Mouse (Mus musculus): ENCODE results near the gene Mindy2. TPM values are rescaled to one million over a fixed set of nuclear protein-coding genes. Genes with fewer than 3 reads are reported as not detected.
A peak's percentile ranks its signal among the peaks of the same experiment; 100 is the strongest.

Gene Mindy2
- polyA plus RNA-seq, 1 experiment from 2014 or later, result 11.6 TPM

- Histone ChIP-seq H3K9me3 (ENCODE audit: control insufficient read depth, low read length) (no peaks in the 10 kb centered on the region), H3K9ac (ENCODE audit: low read depth, low read length) (no peak overlapping the region), H3K4me2 (replicated peaks; ENCODE audit: low read depth, low read length) (peak overlapping the region; percentile 91), H3K27me3 (ENCODE audit: control insufficient read depth, insufficient read depth, low read length) (no peaks in the 10 kb centered on the region), H3K27ac (ENCODE audit: low read depth, low read length) (no peak overlapping the region), H3K4me1 (ENCODE audit: control insufficient read depth, insufficient read depth, low read length) (peaks cover 12% of the 10 kb centered on the region; the same call in 1 of the 2 replicates), H3K36me3 (ENCODE audit: control insufficient read depth, insufficient read depth, low read length) (no peaks in the 10 kb centered on the region), H3K4me3 (ENCODE audit: low read length) (peak overlapping the region; percentile 74)
- no peak for ATAC-seq (ENCODE audit: low FRiP score, low TSS enrichment)
- WGBS, result 36% methylated on average over 2 of the region's 2 CpGs
Measured at GRCm38 (mm10) chr9:70655764-70656129, 1.2 kb downstream of the Mindy2 start.

- peak overlapping the region; percentile 21; the same call in 1 of the 2 replicates for H3K4me2 ChIP-seq (replicated peaks; ENCODE audit: low read depth, low read length)
- H3K4me3 ChIP-seq (ENCODE audit: low read length), result no peak overlapping the region
- H3K36me3 ChIP-seq (ENCODE audit: control insufficient read depth, insufficient read depth, low read length), result no peaks in the 10 kb centered on the region
- no peak for ATAC-seq (ENCODE audit: low FRiP score, low TSS enrichment)
- H3K27ac ChIP-seq (ENCODE audit: low read depth, low read length), result no peak overlapping the region
- H3K27me3 ChIP-seq (ENCODE audit: control insufficient read depth, insufficient read depth, low read length), result no peaks in the 10 kb centered on the region
- no peaks in the 10 kb centered on the region for H3K9me3 ChIP-seq (ENCODE audit: control insufficient read depth, low read length)
- H3K4me1 ChIP-seq (ENCODE audit: control insufficient read depth, insufficient read depth, low read length), result peaks cover 12% of the 10 kb centered on the region; the same call in 1 of the 2 replicates
- 76% methylated on average over 4 of the region's 4 CpGs for WGBS
- H3K9ac ChIP-seq (ENCODE audit: low read depth, low read length), result no peak overlapping the region
Measured at GRCm38 (mm10) chr9:70654496-70654895, 2.5 kb downstream of the Mindy2 start.

DNA sequence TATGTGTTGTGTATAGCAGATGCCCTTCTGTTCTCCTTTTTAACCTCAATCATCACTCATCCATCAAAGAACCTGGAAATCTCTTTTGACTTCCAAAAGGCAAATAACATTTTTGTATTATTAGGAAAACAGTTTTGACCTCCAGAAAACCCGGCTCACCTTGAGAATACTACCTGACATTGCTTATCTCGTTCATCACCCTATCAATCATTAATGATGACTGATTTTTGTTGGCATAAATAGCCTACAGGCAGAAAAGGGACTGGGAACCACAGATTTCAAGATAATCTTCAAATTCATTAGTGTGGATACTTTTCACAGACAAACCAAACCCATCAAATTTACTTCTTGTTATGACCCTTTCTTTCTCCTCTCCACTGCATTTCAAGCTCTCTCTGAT lies 3.1 kb downstream of the Mindy2 start:
- no peak overlapping the region for H3K4me2 ChIP-seq (replicated peaks; ENCODE audit: low read depth, low read length)
- WGBS, result 69% methylated on average over 2 of the region's 2 CpGs
- ATAC-seq (ENCODE audit: low FRiP score, low TSS enrichment), result no peak

DNA sequence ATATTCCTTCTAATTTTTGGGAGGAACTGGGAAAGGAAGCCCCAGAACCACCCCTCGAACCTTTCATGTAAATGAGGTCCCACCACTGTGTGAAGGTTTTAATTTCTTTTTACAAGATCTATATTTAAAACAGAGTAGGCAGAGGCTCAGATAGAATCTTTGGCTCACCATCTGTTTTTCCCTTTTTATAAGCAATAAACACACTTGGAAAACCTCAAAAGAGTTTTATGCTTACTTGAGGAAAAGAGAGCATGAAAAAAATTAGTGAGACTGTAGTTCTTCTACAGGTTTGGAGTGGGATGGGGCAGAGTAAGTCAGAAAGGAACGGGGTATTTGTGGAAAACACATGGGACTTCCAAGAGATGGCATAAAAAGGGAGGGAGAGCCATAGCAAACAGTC lies 4.8 kb downstream of the Mindy2 start:
- H3K4me3 ChIP-seq (ENCODE audit: low read length), result no peak overlapping the region
- WGBS, result 78% methylated on average over 2 of the region's 2 CpGs
- ATAC-seq (ENCODE audit: low FRiP score, low TSS enrichment), result no peak

More for the DNA sequence above, 3.1 kb downstream of the Mindy2 start:
- H3K27me3 ChIP-seq (ENCODE audit: control insufficient read depth, insufficient read depth, low read length), result no peaks in the 10 kb centered on the region
- H3K27ac ChIP-seq (ENCODE audit: low read depth, low read length), result no peak overlapping the region
- H3K4me3 ChIP-seq (ENCODE audit: low read length), result no peak overlapping the region; the same call in 1 of the 2 replicates
- H3K9ac ChIP-seq (ENCODE audit: low read depth, low read length), result no peak overlapping the region
- peaks cover 12% of the 10 kb centered on the region; the same call in 1 of the 2 replicates for H3K4me1 ChIP-seq (ENCODE audit: control insufficient read depth, insufficient read depth, low read length)
- H3K36me3 ChIP-seq (ENCODE audit: control insufficient read depth, insufficient read depth, low read length), result no peaks in the 10 kb centered on the region
- no peaks in the 10 kb centered on the region for H3K9me3 ChIP-seq (ENCODE audit: control insufficient read depth, low read length)

GRCm38 (mm10) chr9:70650994-70651393 lies 6.0 kb downstream of the Mindy2 start:
- H3K27me3 ChIP-seq (ENCODE audit: control insufficient read depth, insufficient read depth, low read length), result no peaks in the 10 kb centered on the region
- 95% methylated on average over 1 of the region's 1 CpGs for WGBS
- no peak overlapping the region for H3K4me2 ChIP-seq (replicated peaks; ENCODE audit: low read depth, low read length)
- no peak overlapping the region for H3K9ac ChIP-seq (ENCODE audit: low read depth, low read length)
- no peaks in the 10 kb centered on the region for H3K9me3 ChIP-seq (ENCODE audit: control insufficient read depth, low read length)
- H3K4me1 ChIP-seq (ENCODE audit: control insufficient read depth, insufficient read depth, low read length), result peaks cover 12% of the 10 kb centered on the region; the same call in 1 of the 2 replicates
- H3K4me3 ChIP-seq (ENCODE audit: low read length), result no peak overlapping the region
- no peak for ATAC-seq (ENCODE audit: low FRiP score, low TSS enrichment)
- no peak overlapping the region for H3K27ac ChIP-seq (ENCODE audit: low read depth, low read length)
- H3K36me3 ChIP-seq (ENCODE audit: control insufficient read depth, insufficient read depth, low read length), result no peaks in the 10 kb centered on the region

More for the DNA sequence above, 4.8 kb downstream of the Mindy2 start:
- Histone ChIP-seq H3K27me3 (ENCODE audit: control insufficient read depth, insufficient read depth, low read length) (no peaks in the 10 kb centered on the region), H3K36me3 (ENCODE audit: control insufficient read depth, insufficient read depth, low read length) (no peaks in the 10 kb centered on the region), H3K27ac (ENCODE audit: low read depth, low read length) (no peak overlapping the region), H3K4me1 (ENCODE audit: control insufficient read depth, insufficient read depth, low read length) (peaks cover 12% of the 10 kb centered on the region; the same call in 1 of the 2 replicates), H3K9me3 (ENCODE audit: control insufficient read depth, low read length) (no peaks in the 10 kb centered on the region), H3K9ac (ENCODE audit: low read depth, low read length) (no peak overlapping the region), H3K4me2 (replicated peaks; ENCODE audit: low read depth, low read length) (no peak overlapping the region)

DNA sequence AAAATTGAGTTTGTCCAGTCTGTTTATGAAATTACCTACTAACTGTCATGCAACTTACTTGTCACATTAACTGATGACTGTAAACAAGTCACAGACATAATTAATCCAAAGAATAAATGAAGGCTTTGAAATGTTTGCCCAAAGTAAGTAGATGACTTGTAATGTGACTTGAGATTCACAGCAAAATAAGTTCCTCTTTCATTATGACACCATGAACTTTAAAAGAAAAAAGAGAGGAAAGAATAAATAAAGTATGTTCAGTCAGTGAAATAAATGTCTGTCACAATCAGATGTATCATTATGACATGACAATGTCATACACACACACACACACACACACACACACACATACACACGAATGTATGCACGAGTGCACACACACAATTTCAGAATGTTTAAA lies 6.7 kb downstream of the Mindy2 start:
- Histone ChIP-seq H3K27ac (ENCODE audit: low read depth, low read length) (no peak overlapping the region), H3K4me1 (ENCODE audit: control insufficient read depth, insufficient read depth, low read length) (peaks cover 6% of the 10 kb centered on the region; the same call in 1 of the 2 replicates), H3K9ac (ENCODE audit: low read depth, low read length) (no peak overlapping the region), H3K4me3 (ENCODE audit: low read length) (no peak overlapping the region), H3K9me3 (ENCODE audit: control insufficient read depth, low read length) (no peaks in the 10 kb centered on the region), H3K4me2 (replicated peaks; ENCODE audit: low read depth, low read length) (no peak overlapping the region), H3K36me3 (ENCODE audit: control insufficient read depth, insufficient read depth, low read length) (no peaks in the 10 kb centered on the region), H3K27me3 (ENCODE audit: control insufficient read depth, insufficient read depth, low read length) (no peaks in the 10 kb centered on the region)
- no peak for ATAC-seq (ENCODE audit: low FRiP score, low TSS enrichment)
- 80% methylated on average over 2 of the region's 2 CpGs for whole genome bisulfite sequencing

DNA sequence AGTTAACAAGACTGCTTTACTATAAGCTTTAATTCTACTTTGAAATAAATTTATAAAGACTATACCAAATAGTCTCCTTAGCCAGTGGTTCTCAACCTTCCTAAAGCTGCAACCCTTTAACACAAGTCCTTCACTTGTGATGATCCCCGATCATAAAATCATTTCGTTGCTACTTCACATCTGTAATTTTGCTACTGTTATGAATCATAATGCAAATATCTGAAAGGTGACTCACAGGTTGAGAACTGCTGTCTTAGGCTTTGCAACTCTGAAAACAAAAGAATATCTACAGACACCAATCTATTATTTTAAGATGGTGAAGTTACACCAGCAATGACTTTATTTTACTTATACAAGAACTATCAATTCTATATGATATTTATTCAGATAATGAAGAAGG lies 20.2 kb downstream of the Mindy2 start:
- 87% methylated on average over 2 of the region's 2 CpGs for WGBS
- Histone ChIP-seq H3K9me3 (ENCODE audit: control insufficient read depth, low read length) (no peaks in the 10 kb centered on the region), H3K27me3 (ENCODE audit: control insufficient read depth, insufficient read depth, low read length) (no peaks in the 10 kb centered on the region), H3K9ac (ENCODE audit: low read depth, low read length) (no peak overlapping the region), H3K4me1 (ENCODE audit: control insufficient read depth, insufficient read depth, low read length) (no peaks in the 10 kb centered on the region), H3K36me3 (ENCODE audit: control insufficient read depth, insufficient read depth, low read length) (0 out of 2 replicates have a peak, but pooled peaks cover 2% of the 10 kb centered on the region), H3K27ac (ENCODE audit: low read depth, low read length) (no peak overlapping the region), H3K4me2 (replicated peaks; ENCODE audit: low read depth, low read length) (no peak overlapping the region), H3K4me3 (ENCODE audit: low read length) (no peak overlapping the region)
- no peak for ATAC-seq (ENCODE audit: low FRiP score, low TSS enrichment)

GRCm38 (mm10) chr9:70631665-70632064 lies 25.3 kb downstream of the Mindy2 start:
- Histone ChIP-seq H3K27me3 (ENCODE audit: control insufficient read depth, insufficient read depth, low read length) (no peaks in the 10 kb centered on the region), H3K36me3 (ENCODE audit: control insufficient read depth, insufficient read depth, low read length) (no peaks in the 10 kb centered on the region), H3K4me3 (ENCODE audit: low read length) (no peak overlapping the region), H3K4me1 (ENCODE audit: control insufficient read depth, insufficient read depth, low read length) (no peaks in the 10 kb centered on the region), H3K27ac (ENCODE audit: low read depth, low read length) (no peak overlapping the region), H3K4me2 (replicated peaks; ENCODE audit: low read depth, low read length) (no peak overlapping the region), H3K9me3 (ENCODE audit: control insufficient read depth, low read length) (no peaks in the 10 kb centered on the region), H3K9ac (ENCODE audit: low read depth, low read length) (no peak overlapping the region)
- ATAC-seq (ENCODE audit: low FRiP score, low TSS enrichment), result no peak
- WGBS, result 23% methylated on average over 5 of the region's 5 CpGs

DNA sequence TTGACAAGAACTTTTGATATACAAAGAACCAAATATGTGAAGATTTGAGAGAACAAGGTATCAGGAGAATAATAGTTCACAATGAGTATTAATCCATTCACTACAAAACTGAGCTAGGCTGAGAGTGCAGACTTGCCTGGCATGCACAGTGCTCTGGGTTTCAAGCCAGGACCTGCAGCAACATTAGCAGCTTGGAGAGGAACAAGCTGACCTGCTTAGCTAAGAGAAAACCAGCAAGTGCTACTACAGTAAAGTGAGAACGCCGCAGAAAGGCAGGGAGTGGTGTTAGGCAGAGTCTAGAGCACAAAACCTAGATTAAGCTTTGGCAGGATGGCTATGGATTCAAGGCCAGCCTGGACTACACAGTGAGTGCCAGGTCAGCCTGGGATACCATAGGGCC lies 27.3 kb downstream of the Mindy2 start:
- Histone ChIP-seq H3K4me1 (ENCODE audit: control insufficient read depth, insufficient read depth, low read length) (no peaks in the 10 kb centered on the region), H3K4me2 (replicated peaks; ENCODE audit: low read depth, low read length) (no peak overlapping the region), H3K9me3 (ENCODE audit: control insufficient read depth, low read length) (no peaks in the 10 kb centered on the region), H3K27me3 (ENCODE audit: control insufficient read depth, insufficient read depth, low read length) (no peaks in the 10 kb centered on the region), H3K4me3 (ENCODE audit: low read length) (no peak overlapping the region), H3K9ac (ENCODE audit: low read depth, low read length) (no peak overlapping the region), H3K36me3 (ENCODE audit: control insufficient read depth, insufficient read depth, low read length) (no peaks in the 10 kb centered on the region), H3K27ac (ENCODE audit: low read depth, low read length) (no peak overlapping the region)
- ATAC-seq (ENCODE audit: low FRiP score, low TSS enrichment), result no peak
- 91% methylated on average over 2 of the region's 2 CpGs for WGBS

Data from kidney, embryonic 14.5 days (tissue).